Mouse (Mus musculus) frontal cortex, postnatal 10 days (tissue): ENCODE results near the gene Adh7.

Experiments
- DNase-seq, 2 experiments: peaks; one replicate each; pipeline ENCODE4 v3.0.0; 2022; ENCODE audit warnings: low spot score in 2 of 2, mixed read lengths in 1 of 2

Adh7 gene

DNA sequence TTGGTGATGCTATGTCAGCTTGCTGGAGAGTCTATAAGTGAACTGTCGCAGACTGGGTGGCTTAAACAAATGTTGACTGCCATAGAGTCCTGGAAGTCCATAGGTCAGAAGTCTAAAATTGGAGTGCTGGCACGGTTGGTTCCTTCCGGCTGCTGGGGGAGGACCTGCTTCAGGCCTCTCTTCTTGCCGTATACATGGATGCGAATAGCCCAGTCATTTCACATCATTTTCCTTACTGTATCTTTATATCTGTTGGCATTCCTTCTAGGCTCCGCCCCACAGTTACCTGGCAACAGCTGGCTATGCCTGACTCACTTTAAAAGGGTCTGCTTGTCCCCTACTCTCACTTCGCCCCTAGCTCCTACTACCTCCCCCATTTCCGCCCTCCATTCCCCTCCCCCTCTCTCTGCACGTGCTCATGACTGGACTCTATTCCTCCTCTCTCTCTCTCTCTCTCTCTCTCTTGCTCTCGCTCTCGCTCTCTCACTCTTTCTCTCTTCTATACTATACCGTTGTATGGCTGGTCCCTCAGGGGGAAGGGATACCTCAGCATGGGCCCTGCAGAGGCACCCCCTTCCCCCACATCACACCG is 6.9 kb downstream of the Adh7 start:
- DNase-seq, result no peak

GRCm38 (mm10) chr3:138225331-138225730 is 7.8 kb downstream of the Adh7 start:
- no peak for DNase-seq

DNA sequence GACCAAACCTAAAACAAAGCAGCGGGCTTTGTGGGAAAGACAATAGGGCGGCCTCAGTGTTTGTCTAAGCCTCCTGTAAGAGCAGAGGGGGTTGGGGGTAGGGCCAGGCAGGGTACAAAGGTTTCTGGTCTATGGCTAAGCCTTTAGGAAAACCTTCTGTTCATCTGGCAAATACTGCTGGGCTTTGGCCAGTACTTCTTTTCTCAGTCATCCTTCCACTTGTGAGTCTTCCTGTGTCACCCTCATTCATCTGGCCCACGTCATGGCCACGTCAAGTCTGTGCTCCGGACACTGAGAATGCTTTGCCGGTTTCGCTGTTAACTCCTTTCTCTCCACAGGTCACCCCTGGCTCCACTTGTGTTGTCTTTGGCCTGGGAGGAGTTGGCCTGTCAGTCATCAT is 8.3 kb downstream of the Adh7 start:
- DNase-seq, result no peak

- no peak for DNase-seq
Measured at GRCm38 (mm10) chr3:138226476-138226875, 8.9 kb downstream of the Adh7 start.

DNA sequence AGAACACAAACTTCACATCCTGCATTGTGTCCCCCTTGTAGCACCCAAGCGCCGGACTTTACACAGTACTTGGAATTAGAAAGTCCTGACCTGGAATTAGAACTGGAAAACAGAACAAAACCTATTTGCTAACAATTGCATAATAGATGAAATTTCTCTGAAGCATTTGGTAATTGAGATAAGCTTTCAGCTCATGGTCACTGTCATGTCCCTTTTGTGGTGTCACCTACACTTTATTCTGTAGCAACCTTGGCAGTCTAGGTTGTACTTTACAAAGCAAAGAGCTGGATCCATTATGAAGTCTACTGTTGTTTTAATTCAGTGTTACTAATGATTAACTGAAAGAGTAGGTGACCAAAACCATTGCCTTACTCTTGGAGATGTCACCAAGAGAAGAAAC is 9.5 kb downstream of the Adh7 start:
- no peak for DNase-seq

DNA sequence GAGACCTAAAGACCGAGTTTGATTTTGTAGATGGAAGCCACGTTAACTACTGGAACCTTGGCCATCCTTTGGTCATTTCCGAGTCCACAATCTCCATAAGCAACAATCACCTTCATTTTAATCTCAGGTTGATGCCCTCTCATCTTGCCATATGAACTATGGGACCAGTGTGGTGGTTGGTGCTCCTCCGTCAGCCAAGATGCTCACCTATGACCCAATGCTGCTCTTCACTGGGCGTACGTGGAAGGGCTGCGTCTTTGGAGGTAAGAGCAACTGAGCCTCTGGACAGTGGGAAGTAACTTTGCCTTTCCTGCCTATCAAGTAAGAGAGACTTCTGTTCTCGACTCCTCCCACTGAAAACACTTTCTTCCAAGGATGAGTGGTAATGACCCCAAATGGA is 10.2 kb downstream of the Adh7 start:
- DNase-seq, result no peak

DNA sequence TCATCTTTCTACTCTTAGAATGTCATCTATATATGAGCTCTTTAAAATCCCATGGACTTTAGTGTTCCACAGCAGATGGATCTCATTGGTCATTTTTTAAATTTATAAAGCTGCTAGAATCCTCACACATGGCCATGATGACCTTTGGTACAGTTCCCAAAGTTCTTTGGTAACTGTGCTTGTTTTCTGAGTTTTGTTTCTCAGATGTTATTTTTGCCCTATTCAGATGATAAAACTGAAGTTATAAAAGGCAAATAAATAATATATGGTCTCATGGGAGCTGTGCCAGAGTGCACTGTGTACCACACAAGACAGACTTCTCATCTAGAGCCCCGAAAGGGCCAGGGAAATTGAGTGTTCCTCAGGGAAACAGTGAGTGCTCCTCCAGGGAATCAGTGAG is 11.9 kb downstream of the Adh7 start:
- no peak for DNase-seq

GRCm38 (mm10) chr3:138230266-138230665 is 12.7 kb downstream of the Adh7 start:
- DNase-seq, result no peak

DNA sequence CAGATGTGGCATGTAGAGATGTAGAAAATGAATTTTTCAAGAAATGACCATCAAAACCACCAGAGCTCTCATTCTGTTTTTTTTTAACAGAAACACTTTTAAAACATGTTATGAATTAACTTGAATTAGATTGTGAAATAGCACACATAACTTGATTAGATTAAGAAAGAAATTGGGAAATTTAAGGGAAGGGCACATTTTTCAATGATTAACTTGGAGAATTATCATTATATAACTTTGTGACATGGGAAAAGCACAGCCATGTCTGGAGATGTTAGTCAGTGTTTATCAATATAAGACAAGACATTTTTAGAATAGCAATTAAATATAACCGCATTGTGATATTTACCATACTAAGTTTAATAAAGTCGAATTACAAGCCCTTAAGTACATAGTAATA is 14.0 kb downstream of the Adh7 start:
- DNase-seq, result no peak

DNA sequence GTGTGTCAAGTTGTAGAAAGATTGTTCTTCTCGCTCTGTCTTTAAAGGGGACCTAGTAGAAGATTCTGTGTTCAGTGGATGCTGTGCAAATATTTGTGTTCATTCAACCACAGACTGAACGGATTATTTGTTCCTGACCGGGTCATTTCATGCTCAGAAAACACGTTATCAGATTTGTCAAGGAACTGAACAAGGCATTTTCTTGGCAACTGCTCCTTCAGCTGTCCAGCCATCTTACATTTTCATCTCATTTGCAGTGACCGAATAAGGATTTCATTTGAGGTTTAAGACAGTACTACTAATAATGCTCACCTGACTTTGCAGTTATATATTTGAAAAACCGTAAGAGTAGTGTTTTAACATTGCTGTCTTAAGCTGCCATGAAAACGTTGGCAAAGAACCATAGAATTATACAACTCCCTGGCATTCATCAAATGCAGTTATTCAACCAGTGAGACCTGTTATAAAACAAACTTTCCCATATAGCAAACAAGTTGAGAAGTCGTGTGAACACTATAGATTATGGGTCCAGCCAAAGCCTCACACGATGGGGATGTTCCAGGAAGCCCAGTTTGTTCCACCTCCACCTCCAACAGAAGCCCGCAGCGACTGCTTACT is 19.1 kb downstream of the Adh7 start:
- no peak for DNase-seq

DNA sequence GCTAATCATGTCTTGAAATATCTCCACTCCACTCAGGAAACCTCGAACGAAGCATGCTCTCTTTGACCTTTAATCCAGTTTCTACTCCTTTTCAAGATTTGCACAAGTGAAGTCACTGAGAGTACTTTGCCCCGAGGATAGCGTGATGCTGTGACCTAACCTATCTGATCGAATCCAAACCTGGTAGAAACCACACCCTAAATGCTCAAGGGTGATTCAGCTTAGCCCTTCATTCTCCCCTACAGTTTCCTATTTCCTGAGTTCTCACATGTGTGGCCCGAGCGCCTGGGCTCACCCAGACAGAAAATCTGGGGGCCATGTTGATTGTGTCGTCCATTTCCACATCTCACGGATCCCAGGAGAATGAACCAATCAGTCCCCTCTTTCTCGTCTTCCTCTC is 20.5 kb downstream of the Adh7 start:
- DNase-seq, result no peak

DNA sequence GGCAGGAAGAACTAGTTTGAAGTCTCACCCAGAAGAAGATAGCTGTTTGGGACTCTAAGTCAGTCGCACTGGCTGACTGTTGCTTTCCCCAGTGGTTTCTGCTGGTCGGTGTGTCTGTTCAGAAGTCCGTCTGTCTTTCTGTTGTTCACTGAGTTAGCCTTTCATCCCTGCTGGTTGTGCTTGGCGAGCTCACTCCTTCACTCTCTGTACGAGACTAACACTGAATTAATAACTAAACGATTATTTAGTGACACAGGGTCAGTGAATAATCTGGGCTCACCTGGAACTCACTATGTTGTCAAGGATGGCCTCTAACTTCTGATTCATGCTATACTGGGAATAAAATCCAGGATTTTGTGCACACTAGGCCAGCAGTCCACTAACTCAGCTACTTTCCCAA is 21.9 kb downstream of the Adh7 start:
- no peak for DNase-seq

DNA sequence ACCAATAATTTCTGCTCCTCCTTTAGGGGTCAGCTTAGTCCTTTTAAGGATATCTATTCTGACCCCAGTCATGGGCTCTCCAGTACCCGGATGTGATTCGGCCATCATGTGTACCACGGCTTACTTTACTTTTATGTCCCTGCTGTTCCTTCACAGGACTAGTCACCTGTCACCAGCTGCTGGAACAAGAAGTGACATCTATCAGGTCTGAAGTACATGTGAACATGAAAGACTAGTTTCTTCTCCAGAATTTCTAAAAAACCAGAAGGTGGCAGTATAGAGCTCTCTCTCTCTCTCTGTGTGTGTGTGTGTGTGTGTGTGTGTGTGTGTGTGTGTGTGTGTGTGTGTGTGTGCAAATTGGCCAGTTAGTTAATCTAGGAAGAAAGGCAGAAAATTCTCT is 22.9 kb downstream of the Adh7 start:
- no peak for DNase-seq

DNA sequence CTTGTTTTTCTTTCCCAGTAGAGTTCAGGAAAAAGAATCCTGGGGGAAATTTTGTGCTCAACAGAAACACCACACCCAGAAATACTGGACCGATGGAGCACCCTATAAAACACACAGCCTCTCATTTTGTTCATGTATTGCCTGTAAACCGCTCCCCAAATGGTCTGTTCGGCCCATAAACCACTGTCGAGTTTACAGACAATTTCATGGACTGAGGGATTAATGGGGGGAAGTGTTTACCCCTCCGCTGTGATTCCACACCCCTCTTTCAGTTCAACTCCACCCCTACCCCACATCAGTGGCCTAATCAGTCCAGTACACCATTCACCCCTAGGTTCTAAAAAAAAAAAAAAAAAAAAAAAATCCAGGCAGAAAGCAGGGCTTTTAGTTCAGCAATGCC is 23.4 kb downstream of the Adh7 start:
- DNase-seq, result no peak

GRCm38 (mm10) chr3:138241371-138241770 is 23.8 kb downstream of the Adh7 start:
- no peak for DNase-seq

- DNase-seq, result no peak
Measured at GRCm38 (mm10) chr3:138242021-138242726, 24.6 kb downstream of the Adh7 start.

- DNase-seq, result no peak
Measured at GRCm38 (mm10) chr3:138242933-138243332, 25.4 kb downstream of the Adh7 start.

DNA sequence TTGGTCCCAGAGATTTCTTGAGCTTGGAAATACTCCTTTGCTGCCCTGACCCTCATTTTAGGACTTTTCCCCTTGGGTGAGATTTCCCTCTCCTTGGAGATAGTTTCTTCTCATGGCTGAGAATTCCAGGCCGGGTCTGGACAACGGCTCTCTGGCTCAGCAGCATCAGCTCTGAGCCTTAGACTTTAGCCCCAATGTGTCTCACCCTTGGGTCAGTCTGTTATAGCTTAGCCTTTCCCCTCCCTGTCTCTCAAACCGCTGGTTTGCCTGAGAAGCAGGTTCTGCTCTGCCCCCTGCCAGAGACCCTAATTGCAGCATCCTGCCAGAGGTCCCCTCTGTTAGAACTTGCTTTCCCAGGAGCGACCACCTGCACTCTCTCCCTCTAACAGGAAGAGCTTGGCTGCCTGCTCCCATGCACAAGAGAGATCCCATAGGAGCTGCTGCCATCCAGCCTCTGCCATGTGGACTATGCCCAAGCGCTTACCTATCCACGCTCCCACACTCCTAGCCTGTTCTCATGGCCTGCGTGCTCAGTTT is 26.8 kb downstream of the Adh7 start:
- no peak for DNase-seq

- no peak for DNase-seq
Measured at GRCm38 (mm10) chr3:138246511-138247020, 29.0 kb downstream of the Adh7 start.

DNA sequence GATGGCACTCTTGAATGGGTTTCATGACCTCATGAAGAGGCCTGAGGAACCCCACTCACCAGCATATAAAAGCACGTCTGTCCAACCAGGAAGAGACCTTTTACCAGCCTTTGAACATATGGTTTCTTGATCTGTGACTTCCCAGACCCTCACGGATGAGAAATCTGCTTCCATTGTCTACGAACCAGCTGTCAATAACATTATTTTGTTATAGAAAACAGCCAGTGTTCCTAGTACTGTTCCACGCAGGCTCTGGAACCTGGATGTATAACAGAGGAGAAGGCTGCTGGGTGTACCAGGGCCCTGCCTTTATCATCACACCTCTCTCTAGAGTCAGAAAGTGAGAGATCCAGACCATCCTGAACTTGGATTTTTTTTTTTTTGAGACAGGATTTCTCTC is 29.7 kb downstream of the Adh7 start:
- no peak for DNase-seq

DNA sequence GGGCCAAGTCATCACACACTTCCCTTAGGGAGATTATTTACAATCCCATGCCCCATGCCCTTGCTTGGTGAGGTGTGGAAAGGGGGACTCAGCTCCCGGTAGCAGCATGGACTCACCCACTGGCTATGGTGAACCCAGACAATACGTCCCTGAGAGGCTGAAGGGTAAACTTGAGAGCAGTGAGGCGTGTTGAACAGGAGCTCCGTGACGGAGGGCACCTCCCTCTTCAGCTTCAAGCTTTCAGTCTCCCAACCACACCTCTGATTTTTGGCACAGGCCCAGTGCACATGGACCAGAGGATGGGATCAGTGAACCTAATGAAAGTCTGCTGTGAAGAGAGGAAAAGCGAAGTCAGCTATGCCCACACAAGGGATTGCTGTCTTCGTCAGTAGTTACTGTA is 30.5 kb downstream of the Adh7 start:
- DNase-seq, result no peak

DNA sequence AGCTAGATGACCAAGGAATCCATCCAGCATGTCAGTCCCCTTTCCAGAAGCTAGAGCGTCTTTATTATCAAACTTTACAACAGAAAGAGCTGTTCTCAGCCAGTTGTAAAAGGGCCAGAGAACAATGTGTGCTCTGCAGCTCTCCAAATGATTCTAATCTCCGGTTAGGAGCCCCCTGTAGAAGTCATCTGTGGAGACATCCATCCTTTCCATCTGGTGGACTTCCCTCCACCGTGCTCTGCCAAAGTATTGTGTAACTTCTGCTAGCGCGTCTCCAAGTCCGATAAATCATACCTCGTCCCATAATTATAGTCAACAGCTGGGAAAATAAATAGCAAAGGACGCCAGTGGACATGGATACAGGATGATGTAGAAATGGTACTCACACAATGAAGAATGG is 31.2 kb downstream of the Adh7 start:
- no peak for DNase-seq

DNA sequence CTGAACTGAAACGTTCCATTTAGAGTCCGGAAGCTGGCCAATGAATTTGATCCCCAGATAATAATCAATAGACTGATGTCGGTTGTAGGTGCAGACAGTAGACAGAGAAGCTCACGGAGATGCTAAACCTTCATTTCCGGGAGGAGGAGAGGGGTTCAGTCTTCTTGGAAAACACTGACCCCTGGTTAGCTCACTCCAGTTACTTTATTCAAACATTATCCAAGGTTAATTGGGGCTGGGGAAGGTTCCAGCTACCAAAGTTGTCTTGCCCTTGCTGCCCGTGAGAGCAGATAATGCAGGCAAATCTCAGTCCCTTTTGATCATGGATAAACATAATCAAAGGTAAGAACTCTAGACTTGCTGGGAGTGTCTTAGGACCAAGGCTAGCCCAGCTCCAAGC is 33.6 kb downstream of the Adh7 start:
- no peak for DNase-seq
